Mouse (Mus musculus) lung, postnatal 0 days (tissue): Measurements from ENCODE around the gene Dnajb5. TPM values are rescaled to one million over a fixed set of nuclear protein-coding genes. Genes with fewer than 3 reads are reported as not detected.
"Not testable (repeated sequence)": the region's sequence is repeated elsewhere in the genome, so short reads cannot be mapped to it uniquely, and the experiment has no call there.

ENCODE experiments used
- ATAC-seq: fragments of 200-750 bp; cut with Nextera tagmentation; 2 replicates; pipeline ENCODE4 v1.8.0; 2017; ENCODE audit warnings: moderate library complexity
- DNase-seq: peaks from one replicate; pipeline ENCODE4 v3.0.0-alpha.2; 2016; ENCODE audit warnings: low spot score
- H3K27ac ChIP-seq: fragments of 300-500 bp; sonication (generic); 2 replicates; pipeline ENCODE4 v1.5.1; 2014; ENCODE audit warnings: antibody characterized with exemption, mild to moderate bottlenecking, low read length, mixed read lengths
- H3K27me3 ChIP-seq: fragments of 300-500 bp; sonication (generic); replicated peaks from 2 replicates; pipeline ENCODE4 v1.6.1; 2014; ENCODE audit warnings: low read length, mixed read lengths; ENCODE audit not compliant: insufficient read depth
- H3K36me3 ChIP-seq: fragments of 300-500 bp; sonication (generic); 2 replicates; pipeline ENCODE4 v1.6.1; 2014; ENCODE audit warnings: low read length, mixed read lengths; ENCODE audit not compliant: insufficient read depth
- H3K4me1 ChIP-seq: fragments of 300-500 bp; sonication (generic); 2 replicates; pipeline ENCODE4 v1.6.1; 2014; ENCODE audit warnings: antibody characterized with exemption, low read depth, low read length, mixed read lengths; ENCODE audit not compliant: insufficient read depth
- H3K4me2 ChIP-seq: fragments of 300-500 bp; sonication (generic); replicated peaks from 2 replicates; pipeline ENCODE4 v1.6.1; 2014; ENCODE audit warnings: low read depth, mild to moderate bottlenecking, low read length, moderate library complexity, mixed read lengths
- H3K4me3 ChIP-seq: fragments of 300-500 bp; sonication (generic); 2 replicates; pipeline ENCODE4 v1.5.1; 2014; ENCODE audit warnings: low read depth, low read length
- H3K9ac ChIP-seq: fragments of 300-500 bp; sonication (generic); replicated peaks from 2 replicates; pipeline ENCODE4 v1.6.1; 2014; ENCODE audit warnings: low read depth, mild to moderate bottlenecking
- H3K9me3 ChIP-seq: fragments of 300-500 bp; sonication (generic); 2 replicates; pipeline ENCODE4 v1.6.1; 2016; ENCODE audit warnings: low read length, mixed read lengths
- CTCF ChIP-seq: IDR thresholded peaks from 2 replicates; pipeline ENCODE4 v1.5.1; 2016; ENCODE audit warnings: antibody characterized with exemption, mild to moderate bottlenecking
- EP300 ChIP-seq: IDR thresholded peaks from 2 replicates; pipeline ENCODE4 v1.6.1; 2016; ENCODE audit warnings: antibody characterized with exemption, mild to moderate bottlenecking, control low read depth
- WGBS: fragments of 180-500 bp; shearing (Covaris S2); extraction: QIAGEN DNeasy Blood & Tissue Kit; methylation state at CpG from one replicate; pipeline ENCODE4 v1.1.7; 2014; 5-methylcytosine and 5-hydroxymethylcytosine counted together
- polyA plus RNA-seq: library from polyadenylated mRNA; unstranded; fragments of >200 nt; fragmentation: Nextera tagmentation; extraction: Ambion mirVana; gene quantifications from 2 replicates; pipeline ENCODE4 v1.2.1, GENCODE M21; 2015

The Dnajb5 gene
- polyA plus RNA-seq, 1 experiment from 2014 or later: 5.7 TPM

DNA sequence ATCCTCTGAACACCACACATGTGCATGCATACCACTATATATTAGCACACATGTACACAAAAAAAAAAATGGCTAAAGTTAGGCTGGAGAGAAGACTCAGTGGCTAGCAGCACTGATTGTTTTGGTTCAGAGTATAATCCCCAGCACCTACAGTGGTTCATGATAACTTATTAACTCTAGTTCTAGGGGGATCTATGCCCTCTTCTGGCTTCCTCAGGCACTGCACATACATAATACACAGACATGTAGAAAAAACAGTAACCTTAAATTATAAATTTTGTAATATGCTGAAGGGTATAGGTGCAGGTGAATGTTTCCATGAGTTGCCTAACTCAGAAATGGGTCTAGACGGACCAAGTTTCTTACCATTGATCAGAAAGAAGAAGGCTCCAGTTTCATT is 38.7 kb downstream of the Dnajb5 start:
- Histone ChIP-seq H3K36me3 (peaks cover 46% of the 10 kb centered on the region), H3K4me2 (no peak overlapping the region), H3K9me3 (no peaks in the 10 kb centered on the region), H3K9ac (no peak overlapping the region), H3K4me3 (no peak overlapping the region), H3K4me1 (no peaks in the 10 kb centered on the region), H3K27me3 (no peaks in the 10 kb centered on the region), H3K27ac (no peak overlapping the region)
- DNase-seq: no peak
- ATAC-seq: no peak
- TF ChIP-seq EP300 (no peak), CTCF (peak; percentile 34)
- whole genome bisulfite sequencing: 81% methylated on average over 1 of the region's 1 CpGs

DNA sequence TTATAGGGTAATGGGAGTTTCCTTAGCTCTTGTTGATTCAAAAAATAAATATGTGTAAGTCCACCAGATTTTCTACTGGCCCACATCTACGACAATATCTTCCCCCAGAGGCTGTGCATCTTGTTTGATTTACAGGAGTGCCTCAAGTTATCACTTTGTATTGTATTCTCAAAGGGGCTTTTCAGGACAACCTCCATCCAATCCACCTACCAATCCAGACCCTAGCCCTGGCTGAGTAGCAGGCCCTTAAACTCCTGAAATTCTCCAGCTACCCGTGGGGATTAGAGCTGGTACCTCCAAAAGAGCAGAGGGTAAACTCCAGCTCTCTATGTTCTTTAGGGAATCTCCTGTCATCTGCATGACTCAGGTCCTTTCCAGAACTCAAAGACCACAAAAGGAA is 48.4 kb downstream of the Dnajb5 start:
- 34% methylated on average over 2 of the region's 2 CpGs for WGBS

DNA sequence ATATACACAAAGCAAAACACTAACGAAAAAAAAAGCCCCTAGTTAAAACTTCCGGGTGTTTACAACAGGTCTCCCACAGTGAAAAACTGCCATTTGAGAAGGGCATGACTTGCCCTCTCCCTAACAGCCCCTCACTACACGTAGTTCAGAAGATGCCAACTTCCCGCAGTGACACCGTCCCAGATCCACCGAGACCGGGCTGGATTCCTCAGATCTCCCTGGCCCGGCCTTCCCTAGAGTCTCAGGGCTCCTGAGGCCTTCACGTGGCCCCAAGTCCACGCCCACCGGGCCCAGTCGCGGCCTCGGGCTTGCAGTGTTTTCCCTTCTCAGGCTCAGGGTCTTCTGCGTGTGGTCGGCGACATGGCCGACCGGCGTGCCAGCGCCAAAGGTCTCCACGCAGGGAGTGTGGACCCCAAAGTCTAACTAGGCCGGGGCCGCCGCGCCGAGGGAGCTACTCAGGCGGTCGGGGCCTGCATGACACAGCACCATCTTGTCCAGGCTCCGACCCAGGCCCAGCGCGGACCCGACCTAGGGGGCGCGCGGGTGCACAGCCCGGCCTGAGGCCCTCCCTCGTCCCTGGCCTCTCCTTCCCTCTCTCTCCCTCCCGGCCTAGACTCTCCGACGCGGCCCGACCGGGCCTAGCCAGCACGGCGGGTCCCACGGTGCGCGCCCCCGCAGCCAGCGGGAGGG is 50.0 kb downstream of the Dnajb5 start:
- WGBS: under 1% methylated on average over 46 of the region's 51 CpGs
- H3K9ac ChIP-seq: peak overlapping the region; percentile 98
- peak; percentile 61 for TF ChIP-seq CTCF
- TF ChIP-seq EP300: no peak
- H3K36me3 ChIP-seq: peaks cover 4% of the 10 kb centered on the region
- H3K4me2 ChIP-seq: peak overlapping the region; percentile 75
- DNase-seq (peak; percentile 80), ATAC-seq (peak; percentile 61)
- H3K9me3 ChIP-seq: no peaks in the 10 kb centered on the region
- H3K27me3 ChIP-seq: no peaks in the 10 kb centered on the region
- peak overlapping the region; percentile 75 for H3K4me3 ChIP-seq
- H3K4me1 ChIP-seq: peaks cover 13% of the 10 kb centered on the region; the same call in 1 of the 2 replicates
- peak overlapping the region; percentile 96 for H3K27ac ChIP-seq

More for the DNA sequence above, 48.4 kb downstream of the Dnajb5 start:
- Histone ChIP-seq H3K27me3 (no peaks in the 10 kb centered on the region), H3K36me3 (peaks cover 8% of the 10 kb centered on the region), H3K4me1 (peaks cover 13% of the 10 kb centered on the region; the same call in 1 of the 2 replicates), H3K4me3 (no peak overlapping the region), H3K9me3 (no peaks in the 10 kb centered on the region), H3K9ac (no peak overlapping the region), H3K4me2 (no peak overlapping the region; the same call in 1 of the 2 replicates), H3K27ac (no peak overlapping the region)
- DNase-seq: no peak
- TF ChIP-seq CTCF (no peak), EP300 (no peak)
- ATAC-seq: no peak

DNA sequence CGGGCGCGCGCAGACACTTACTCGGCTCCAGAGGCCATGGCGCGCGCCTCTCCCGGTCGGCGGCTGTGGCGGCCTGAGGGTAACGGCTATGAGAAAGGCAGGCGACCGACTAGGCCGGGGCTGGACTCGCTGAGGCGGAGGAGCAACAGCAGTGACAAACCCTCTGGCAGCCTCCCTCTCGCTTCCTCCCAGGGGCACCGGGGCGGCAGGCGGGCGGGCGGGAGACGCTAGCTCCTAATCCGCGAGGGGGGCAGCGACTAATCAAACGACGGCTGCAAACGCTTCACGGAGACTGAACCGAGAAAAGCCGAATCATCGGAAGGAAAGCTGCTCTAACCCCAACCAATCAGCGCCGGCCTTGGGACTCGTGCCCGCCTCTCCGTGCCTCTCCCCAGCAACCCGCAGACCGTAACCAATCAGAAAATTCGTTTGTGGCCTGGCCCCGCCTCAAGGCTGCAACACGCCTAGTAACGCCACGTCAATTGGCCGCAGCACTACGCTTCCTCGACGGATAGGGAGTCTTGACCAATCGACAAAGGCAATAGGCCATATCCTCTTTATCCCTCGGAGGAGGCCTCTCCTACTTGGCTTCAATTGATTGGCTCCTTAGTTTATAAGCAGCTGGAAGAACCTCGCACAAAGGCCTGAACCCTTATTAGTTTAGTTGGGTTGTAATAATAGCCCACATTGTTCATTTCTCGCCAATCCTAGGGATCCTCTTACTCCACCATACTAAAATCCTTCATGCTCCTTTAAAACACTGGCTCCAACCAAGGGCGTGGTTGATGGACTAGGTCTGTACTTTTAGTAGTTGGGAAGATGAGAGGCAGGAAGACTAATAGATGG is 50.8 kb downstream of the Dnajb5 start, which contains the start of gene Vcp:
TSS of gene Vcp (minus strand) at position 367 of the 846 bp plus-strand sequence.
- Histone ChIP-seq H3K4me1 (peaks cover 13% of the 10 kb centered on the region; the same call in 1 of the 2 replicates), H3K4me2 (peak within 1 kb of the TSS; percentile 75), H3K9ac (peak within 1 kb of the TSS; percentile 98), H3K4me3 (peak within 1 kb of the TSS; percentile 75), H3K27ac (peak within 1 kb of the TSS; percentile 96)
- DNase-seq (peak; percentile 100), ATAC-seq (peak; percentile 99)
- H3K36me3 ChIP-seq, H3K27me3 ChIP-seq, H3K9me3 ChIP-seq: not testable (repeated sequence)
- WGBS: 2% methylated on average over 40 of the region's 56 CpGs

DNA sequence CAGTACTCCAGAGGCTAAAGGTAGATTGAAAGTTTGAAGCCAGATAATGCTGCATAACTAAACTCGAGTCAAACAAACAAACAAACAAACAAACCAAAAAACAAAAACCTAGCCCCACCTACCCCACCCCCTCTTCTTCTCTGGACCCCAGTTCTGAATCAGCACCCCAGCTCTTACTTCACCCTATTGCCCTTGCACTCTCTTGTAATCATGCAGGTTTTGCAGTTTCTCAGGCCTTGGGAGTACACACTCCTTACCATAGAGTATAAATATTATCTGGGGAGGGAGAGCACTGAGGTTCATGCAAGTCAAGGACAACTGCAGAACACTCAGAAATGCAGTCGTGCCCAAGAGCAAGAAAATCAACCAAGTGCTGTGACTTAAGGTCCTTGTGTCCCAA is 51.7 kb downstream of the Dnajb5 start:
- Histone ChIP-seq H3K9ac (no peak overlapping the region), H3K36me3 (no peaks in the 10 kb centered on the region; the same call in 1 of the 2 replicates), H3K27ac (no peak overlapping the region), H3K4me3 (no peak overlapping the region), H3K4me1 (peaks cover 13% of the 10 kb centered on the region; the same call in 1 of the 2 replicates), H3K27me3 (no peaks in the 10 kb centered on the region), H3K9me3 (no peaks in the 10 kb centered on the region), H3K4me2 (no peak overlapping the region)
- WGBS: 82% methylated on average over 2 of the region's 2 CpGs
- DNase-seq (no peak), ATAC-seq (no peak)
- TF ChIP-seq CTCF (no peak), EP300 (no peak)

DNA sequence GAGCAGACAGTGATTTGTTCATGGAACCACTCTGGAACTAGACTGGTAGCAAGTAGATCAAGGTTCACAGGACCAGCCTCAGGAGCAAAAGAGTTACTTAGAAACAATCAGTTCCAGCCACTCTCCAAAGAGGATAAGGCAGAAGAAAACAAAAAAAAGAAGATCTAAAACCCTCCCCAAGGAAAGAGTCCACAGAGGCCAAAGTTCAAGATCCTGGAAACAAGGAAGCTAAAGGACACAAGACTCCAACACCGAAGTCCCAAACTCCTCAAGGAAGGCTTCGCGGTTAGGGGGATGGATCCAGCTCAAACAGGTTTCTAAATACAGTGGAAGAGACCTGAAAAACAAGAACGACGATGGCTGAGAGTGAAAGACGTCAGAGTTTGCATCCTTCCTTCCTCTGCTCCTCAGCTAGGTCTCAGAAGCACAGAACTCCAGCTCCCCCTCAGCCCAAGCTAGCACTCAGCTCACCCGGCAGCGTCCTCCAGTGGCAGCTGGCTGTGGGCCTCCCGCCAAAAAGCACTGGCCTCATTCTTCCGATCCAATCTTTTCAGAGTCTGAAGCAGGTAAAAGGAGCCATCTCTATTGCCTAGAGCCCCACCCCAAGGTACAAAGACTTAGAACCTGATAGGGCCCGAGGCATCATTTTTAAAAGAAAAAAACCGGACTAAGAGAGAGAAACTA is 53.3 kb downstream of the Dnajb5 start:
- TF ChIP-seq EP300: no peak
- TF ChIP-seq CTCF: no peak
- Histone ChIP-seq H3K36me3 (no peaks in the 10 kb centered on the region; the same call in 1 of the 2 replicates), H3K4me2 (no peak overlapping the region), H3K27ac (no peak overlapping the region), H3K4me3 (no peak overlapping the region), H3K27me3 (no peaks in the 10 kb centered on the region), H3K9ac (no peak overlapping the region), H3K4me1 (peaks cover 10% of the 10 kb centered on the region; the same call in 1 of the 2 replicates), H3K9me3 (no peaks in the 10 kb centered on the region)
- 75% methylated on average over 12 of the region's 12 CpGs for WGBS
- DNase-seq (no peak), ATAC-seq (no peak)
